Mouse (Mus musculus) fat pad, adult 2 months (tissue): ENCODE measurements around the gene Med26.
A peak's percentile ranks its signal among the peaks of the same experiment; 100 is the strongest.

Experiments used
- DNase-seq: peaks from one replicate; pipeline ENCODE4 v3.0.0-alpha.2; 2011; ENCODE audit warnings: low read depth, low spot score; ENCODE audit errors: extremely low read depth

Med26 gene

GRCm38 (mm10) chr8:72491680-72492621 lies 56.1 kb downstream of the Med26 start, which contains the start of gene Slc35e1:
Gene Slc35e1 (minus strand): TSS chr8:72492614.
- no peak for DNase-seq

- no peak for DNase-seq
Observed at GRCm38 (mm10) chr8:72491017-72491416, 57.1 kb downstream of the Med26 start.

- no peak for DNase-seq
Observed at GRCm38 (mm10) chr8:72487014-72487413, 61.1 kb downstream of the Med26 start.

GRCm38 (mm10) chr8:72485456-72486199 lies 62.4 kb downstream of the Med26 start:
- DNase-seq = no peak

GRCm38 (mm10) chr8:72474826-72475546 lies 73.1 kb downstream of the Med26 start, which contains the start of gene Cherp:
Gene Cherp (minus strand): TSS chr8:72475226.
- DNase-seq = peak; percentile 76

- no peak for DNase-seq
Observed at GRCm38 (mm10) chr8:72470684-72471083, 77.4 kb downstream of the Med26 start.

GRCm38 (mm10) chr8:72469984-72470383 lies 78.1 kb downstream of the Med26 start:
- DNase-seq = no peak

- DNase-seq = no peak
Observed at GRCm38 (mm10) chr8:72469243-72469642, 78.8 kb downstream of the Med26 start.

GRCm38 (mm10) chr8:72464211-72464610 lies 83.9 kb downstream of the Med26 start:
- no peak for DNase-seq

- DNase-seq = no peak
Observed at GRCm38 (mm10) chr8:72459881-72460533, 88.1 kb downstream of the Med26 start.

- DNase-seq = no peak
Observed at GRCm38 (mm10) chr8:72458457-72458856, 89.6 kb downstream of the Med26 start.

- no peak for DNase-seq
Observed at GRCm38 (mm10) chr8:72457806-72458205, 90.3 kb downstream of the Med26 start.

- DNase-seq = no peak
Observed at GRCm38 (mm10) chr8:72455317-72455716, 92.8 kb downstream of the Med26 start.

- no peak for DNase-seq
Observed at GRCm38 (mm10) chr8:72453904-72454303, 94.2 kb downstream of the Med26 start.

- no peak for DNase-seq
Observed at GRCm38 (mm10) chr8:72451516-72451915, 96.6 kb downstream of the Med26 start.

GRCm38 (mm10) chr8:72445071-72445470 lies 103.0 kb downstream of the Med26 start:
- DNase-seq = no peak
